Mouse (Mus musculus): ENCODE data around the gene Spns1. TPM values are rescaled to one million over a fixed set of nuclear protein-coding genes. Genes with fewer than 3 reads are reported as not detected.

Spns1 gene
- polyA plus RNA-seq, 1 experiment from 2014 or later: 63.4 TPM

GRCm38 (mm10) chr7:126357838-126358237, 19.4 kb downstream of the Spns1 start:
- Histone ChIP-seq H3K4me2 (ENCODE audit: low read depth, low read length) (no peak overlapping the region), H3K9me3 (ENCODE audit: control insufficient read depth, low read length) (no peaks in the 10 kb centered on the region), H3K27me3 (ENCODE audit: control insufficient read depth, insufficient read depth, low read length) (no peaks in the 10 kb centered on the region), H3K9ac (replicated peaks; ENCODE audit: low read depth, low read length) (no peak overlapping the region), H3K4me1 (ENCODE audit: control insufficient read depth, insufficient read depth, low read length) (no peaks in the 10 kb centered on the region), H3K4me3 (ENCODE audit: low read depth, low read length) (no peak overlapping the region), H3K36me3 (ENCODE audit: control insufficient read depth, insufficient read depth, low read length) (no peaks in the 10 kb centered on the region), H3K27ac (ENCODE audit: low read depth, low read length) (no peak overlapping the region)
- WGBS: 90% methylated on average over 6 of the region's 6 CpGs
- no peak for ATAC-seq (ENCODE audit: low read depth)

- Histone ChIP-seq H3K4me2 (ENCODE audit: low read depth, low read length) (no peak overlapping the region), H3K4me3 (ENCODE audit: low read depth, low read length) (no peak overlapping the region), H3K9ac (replicated peaks; ENCODE audit: low read depth, low read length) (no peak overlapping the region), H3K27me3 (ENCODE audit: control insufficient read depth, insufficient read depth, low read length) (no peaks in the 10 kb centered on the region), H3K36me3 (ENCODE audit: control insufficient read depth, insufficient read depth, low read length) (no peaks in the 10 kb centered on the region), H3K27ac (ENCODE audit: low read depth, low read length) (no peak overlapping the region), H3K9me3 (ENCODE audit: control insufficient read depth, low read length) (no peaks in the 10 kb centered on the region), H3K4me1 (ENCODE audit: control insufficient read depth, insufficient read depth, low read length) (no peaks in the 10 kb centered on the region)
- no peak for ATAC-seq (ENCODE audit: low read depth)
- 66% methylated on average over 7 of the region's 7 CpGs for WGBS
These were observed 20.3 kb downstream of the Spns1 start for GRCm38 (mm10) chr7:126356793-126357591.

- no peaks in the 10 kb centered on the region for H3K4me1 ChIP-seq (ENCODE audit: control insufficient read depth, insufficient read depth, low read length)
- H3K9me3 ChIP-seq (ENCODE audit: control insufficient read depth, low read length): no peaks in the 10 kb centered on the region
- no peak for ATAC-seq (ENCODE audit: low read depth)
- H3K27me3 ChIP-seq (ENCODE audit: control insufficient read depth, insufficient read depth, low read length): no peaks in the 10 kb centered on the region
- H3K4me2 ChIP-seq (ENCODE audit: low read depth, low read length): no peak overlapping the region
- H3K4me3 ChIP-seq (ENCODE audit: low read depth, low read length): no peak overlapping the region
- no peak overlapping the region for H3K27ac ChIP-seq (ENCODE audit: low read depth, low read length)
- whole genome bisulfite sequencing: 71% methylated on average over 5 of the region's 5 CpGs
- no peaks in the 10 kb centered on the region for H3K36me3 ChIP-seq (ENCODE audit: control insufficient read depth, insufficient read depth, low read length)
- no peak overlapping the region for H3K9ac ChIP-seq (replicated peaks; ENCODE audit: low read depth, low read length)
These were observed 21.2 kb downstream of the Spns1 start for GRCm38 (mm10) chr7:126355847-126356597.

GRCm38 (mm10) chr7:126354738-126355614, 22.3 kb downstream of the Spns1 start:
- no peak overlapping the region for H3K9ac ChIP-seq (replicated peaks; ENCODE audit: low read depth, low read length)
- H3K4me1 ChIP-seq (ENCODE audit: control insufficient read depth, insufficient read depth, low read length): no peaks in the 10 kb centered on the region
- H3K9me3 ChIP-seq (ENCODE audit: control insufficient read depth, low read length): no peaks in the 10 kb centered on the region
- no peak overlapping the region for H3K4me2 ChIP-seq (ENCODE audit: low read depth, low read length)
- H3K36me3 ChIP-seq (ENCODE audit: control insufficient read depth, insufficient read depth, low read length): no peaks in the 10 kb centered on the region
- 59% methylated on average over 14 of the region's 14 CpGs for WGBS
- no peak overlapping the region for H3K4me3 ChIP-seq (ENCODE audit: low read depth, low read length)
- H3K27me3 ChIP-seq (ENCODE audit: control insufficient read depth, insufficient read depth, low read length): no peaks in the 10 kb centered on the region
- ATAC-seq (ENCODE audit: low read depth): no peak
- no peak overlapping the region for H3K27ac ChIP-seq (ENCODE audit: low read depth, low read length)

- no peak overlapping the region for H3K4me3 ChIP-seq (ENCODE audit: low read depth, low read length)
- H3K4me2 ChIP-seq (ENCODE audit: low read depth, low read length): no peak overlapping the region
- no peak overlapping the region for H3K27ac ChIP-seq (ENCODE audit: low read depth, low read length)
- no peaks in the 10 kb centered on the region for H3K36me3 ChIP-seq (ENCODE audit: control insufficient read depth, insufficient read depth, low read length)
- no peaks in the 10 kb centered on the region for H3K9me3 ChIP-seq (ENCODE audit: control insufficient read depth, low read length)
- H3K27me3 ChIP-seq (ENCODE audit: control insufficient read depth, insufficient read depth, low read length): no peaks in the 10 kb centered on the region
- no peak overlapping the region for H3K9ac ChIP-seq (replicated peaks; ENCODE audit: low read depth, low read length)
- no peak for ATAC-seq (ENCODE audit: low read depth)
- H3K4me1 ChIP-seq (ENCODE audit: control insufficient read depth, insufficient read depth, low read length): no peaks in the 10 kb centered on the region
- WGBS: 89% methylated on average over 3 of the region's 3 CpGs
These were observed 23.3 kb downstream of the Spns1 start for GRCm38 (mm10) chr7:126353994-126354365.

- H3K9ac ChIP-seq (replicated peaks; ENCODE audit: low read depth, low read length): no peak overlapping the region
- no peaks in the 10 kb centered on the region for H3K27me3 ChIP-seq (ENCODE audit: control insufficient read depth, insufficient read depth, low read length)
- no peak overlapping the region for H3K4me2 ChIP-seq (ENCODE audit: low read depth, low read length)
- no peaks in the 10 kb centered on the region for H3K36me3 ChIP-seq (ENCODE audit: control insufficient read depth, insufficient read depth, low read length)
- no peak overlapping the region for H3K4me3 ChIP-seq (ENCODE audit: low read depth, low read length)
- no peaks in the 10 kb centered on the region for H3K4me1 ChIP-seq (ENCODE audit: control insufficient read depth, insufficient read depth, low read length)
- WGBS: 67% methylated on average over 11 of the region's 11 CpGs
- no peak overlapping the region for H3K27ac ChIP-seq (ENCODE audit: low read depth, low read length)
- no peaks in the 10 kb centered on the region for H3K9me3 ChIP-seq (ENCODE audit: control insufficient read depth, low read length)
- no peak for ATAC-seq (ENCODE audit: low read depth)
These were observed 23.8 kb downstream of the Spns1 start for GRCm38 (mm10) chr7:126353251-126353993.

GRCm38 (mm10) chr7:126351419-126351951, 25.8 kb downstream of the Spns1 start:
- Histone ChIP-seq H3K27me3 (ENCODE audit: control insufficient read depth, insufficient read depth, low read length) (no peaks in the 10 kb centered on the region), H3K4me3 (ENCODE audit: low read depth, low read length) (no peak overlapping the region), H3K27ac (ENCODE audit: low read depth, low read length) (no peak overlapping the region), H3K9me3 (ENCODE audit: control insufficient read depth, low read length) (no peaks in the 10 kb centered on the region), H3K4me2 (ENCODE audit: low read depth, low read length) (peak overlapping the region; percentile 23; the same call in 1 of the 2 replicates), H3K4me1 (ENCODE audit: control insufficient read depth, insufficient read depth, low read length) (no peaks in the 10 kb centered on the region), H3K9ac (replicated peaks; ENCODE audit: low read depth, low read length) (no peak overlapping the region), H3K36me3 (ENCODE audit: control insufficient read depth, insufficient read depth, low read length) (no peaks in the 10 kb centered on the region)
- ATAC-seq (ENCODE audit: low read depth): no peak
- 53% methylated on average over 10 of the region's 10 CpGs for WGBS

- Histone ChIP-seq H3K9me3 (ENCODE audit: control insufficient read depth, low read length) (no peaks in the 10 kb centered on the region), H3K9ac (replicated peaks; ENCODE audit: low read depth, low read length) (no peak overlapping the region), H3K4me1 (ENCODE audit: control insufficient read depth, insufficient read depth, low read length) (no peaks in the 10 kb centered on the region), H3K4me3 (ENCODE audit: low read depth, low read length) (no peak overlapping the region), H3K27ac (ENCODE audit: low read depth, low read length) (no peak overlapping the region), H3K4me2 (ENCODE audit: low read depth, low read length) (peak overlapping the region; percentile 23; the same call in 1 of the 2 replicates), H3K36me3 (ENCODE audit: control insufficient read depth, insufficient read depth, low read length) (no peaks in the 10 kb centered on the region), H3K27me3 (ENCODE audit: control insufficient read depth, insufficient read depth, low read length) (no peaks in the 10 kb centered on the region)
- WGBS: 59% methylated on average over 20 of the region's 20 CpGs
- no peak for ATAC-seq (ENCODE audit: low read depth)
These were observed 26.4 kb downstream of the Spns1 start for GRCm38 (mm10) chr7:126350748-126351418.

All from neural tube, embryonic 14.5 days (tissue).